Mouse (Mus musculus) embryo, embryonic 10 days (tissue): Measurements from ENCODE around the gene H2-T23.

Experiments used
- DNase-seq: peaks from one replicate; pipeline ENCODE4 v3.0.0-alpha.2; 2015; ENCODE audit warnings: low spot score

The H2-T23 gene

GRCm38 (mm10) chr17:35993675-35994074 is 39.0 kb downstream of the H2-T23 start:
- peak; percentile 94 for DNase-seq

GRCm38 (mm10) chr17:35991781-35992180 is 40.9 kb downstream of the H2-T23 start:
- no peak for DNase-seq

- no peak for DNase-seq
Measured at GRCm38 (mm10) chr17:35981776-35982175, 50.9 kb downstream of the H2-T23 start.

- peak; percentile 50 for DNase-seq
Measured at GRCm38 (mm10) chr17:35980363-35980754, 52.3 kb downstream of the H2-T23 start.
